Mouse (Mus musculus): ENCODE results near the gene Gse1. TPM values are rescaled to one million over a fixed set of nuclear protein-coding genes. Genes with fewer than 3 reads are reported as not detected.

The Gse1 gene
- polyA plus RNA-seq, 1 experiment from 2014 or later = 15.4 TPM

- H3K27ac ChIP-seq (replicated peaks) = peak overlapping the region; percentile 75; the same call in 1 of the 2 replicates
- no peak overlapping the region for H3K4me3 ChIP-seq
- peaks cover 34% of the 10 kb centered on the region for H3K4me1 ChIP-seq (replicated peaks)
- H3K36me3 ChIP-seq = no peaks in the 10 kb centered on the region
- H3K9me3 ChIP-seq = no peaks in the 10 kb centered on the region
- ATAC-seq (ENCODE audit: low FRiP score, low read depth) = peak; percentile 27; the same call in 1 of the 2 replicates
- WGBS = 5% methylated on average over 9 of the region's 9 CpGs
- no peak overlapping the region for H3K9ac ChIP-seq
- peak overlapping the region; percentile 14; the same call in 1 of the 2 replicates for H3K4me2 ChIP-seq
- H3K27me3 ChIP-seq = no peaks in the 10 kb centered on the region
These were observed 107.8 kb downstream of the Gse1 start for GRCm38 (mm10) chr8:120336087-120336380.

GRCm38 (mm10) chr8:120336909-120337555 is 108.8 kb downstream of the Gse1 start:
- no peak overlapping the region for H3K4me3 ChIP-seq
- H3K27me3 ChIP-seq = no peaks in the 10 kb centered on the region
- H3K36me3 ChIP-seq = no peaks in the 10 kb centered on the region
- ATAC-seq (ENCODE audit: low FRiP score, low read depth) = no peak
- H3K4me2 ChIP-seq = no peak overlapping the region
- 51% methylated on average over 5 of the region's 5 CpGs for WGBS
- H3K27ac ChIP-seq (replicated peaks) = no peak overlapping the region
- no peak overlapping the region for H3K9ac ChIP-seq
- H3K4me1 ChIP-seq (replicated peaks) = peaks cover 34% of the 10 kb centered on the region
- no peaks in the 10 kb centered on the region for H3K9me3 ChIP-seq

GRCm38 (mm10) chr8:120337627-120338026 is 109.4 kb downstream of the Gse1 start:
- H3K4me1 ChIP-seq (replicated peaks) = peaks cover 39% of the 10 kb centered on the region
- no peaks in the 10 kb centered on the region for H3K27me3 ChIP-seq
- no peak overlapping the region for H3K9ac ChIP-seq
- H3K27ac ChIP-seq (replicated peaks) = no peak overlapping the region
- no peaks in the 10 kb centered on the region for H3K36me3 ChIP-seq
- no peak overlapping the region for H3K4me3 ChIP-seq
- no peaks in the 10 kb centered on the region for H3K9me3 ChIP-seq
- no peak overlapping the region for H3K4me2 ChIP-seq
- no peak for ATAC-seq (ENCODE audit: low FRiP score, low read depth)
- WGBS = 24% methylated on average over 5 of the region's 5 CpGs

GRCm38 (mm10) chr8:120338678-120339077 is 110.4 kb downstream of the Gse1 start:
- no peak for ATAC-seq (ENCODE audit: low FRiP score, low read depth)
- WGBS = 95% methylated on average over 7 of the region's 7 CpGs
- H3K36me3 ChIP-seq = no peaks in the 10 kb centered on the region
- no peak overlapping the region for H3K9ac ChIP-seq
- no peaks in the 10 kb centered on the region for H3K9me3 ChIP-seq
- no peaks in the 10 kb centered on the region for H3K27me3 ChIP-seq
- H3K4me1 ChIP-seq (replicated peaks) = peaks cover 50% of the 10 kb centered on the region
- no peak overlapping the region for H3K4me3 ChIP-seq
- no peak overlapping the region for H3K27ac ChIP-seq (replicated peaks)
- H3K4me2 ChIP-seq = no peak overlapping the region

GRCm38 (mm10) chr8:120339743-120340142 is 111.5 kb downstream of the Gse1 start:
- Histone ChIP-seq H3K4me3 (no peak overlapping the region), H3K36me3 (no peaks in the 10 kb centered on the region), H3K9ac (no peak overlapping the region), H3K27me3 (no peaks in the 10 kb centered on the region), H3K4me1 (replicated peaks) (peaks cover 55% of the 10 kb centered on the region), H3K4me2 (no peak overlapping the region), H3K27ac (replicated peaks) (no peak overlapping the region), H3K9me3 (no peaks in the 10 kb centered on the region)
- 31% methylated on average over 7 of the region's 8 CpGs for WGBS
- ATAC-seq (ENCODE audit: low FRiP score, low read depth) = no peak

GRCm38 (mm10) chr8:120341124-120341523 is 112.9 kb downstream of the Gse1 start:
- no peak overlapping the region for H3K4me2 ChIP-seq
- no peaks in the 10 kb centered on the region for H3K36me3 ChIP-seq
- 56% methylated on average over 10 of the region's 10 CpGs for WGBS
- H3K9me3 ChIP-seq = no peaks in the 10 kb centered on the region
- H3K27me3 ChIP-seq = no peaks in the 10 kb centered on the region; the same call in 1 of the 2 replicates
- ATAC-seq (ENCODE audit: low FRiP score, low read depth) = no peak
- no peak overlapping the region for H3K4me3 ChIP-seq
- H3K27ac ChIP-seq (replicated peaks) = no peak overlapping the region
- H3K9ac ChIP-seq = no peak overlapping the region
- peaks cover 53% of the 10 kb centered on the region for H3K4me1 ChIP-seq (replicated peaks)

GRCm38 (mm10) chr8:120342847-120343548 is 114.7 kb downstream of the Gse1 start:
- ATAC-seq (ENCODE audit: low FRiP score, low read depth) = no peak
- no peaks in the 10 kb centered on the region for H3K9me3 ChIP-seq
- peak overlapping the region; percentile 10; the same call in 1 of the 2 replicates for H3K27ac ChIP-seq (replicated peaks)
- no peaks in the 10 kb centered on the region; the same call in 1 of the 2 replicates for H3K27me3 ChIP-seq
- no peak overlapping the region for H3K9ac ChIP-seq
- no peak overlapping the region for H3K4me2 ChIP-seq
- H3K36me3 ChIP-seq = no peaks in the 10 kb centered on the region
- H3K4me3 ChIP-seq = no peak overlapping the region
- peaks cover 66% of the 10 kb centered on the region for H3K4me1 ChIP-seq (replicated peaks)
- WGBS = 35% methylated on average over 7 of the region's 7 CpGs

GRCm38 (mm10) chr8:120343582-120343981 is 115.3 kb downstream of the Gse1 start:
- Histone ChIP-seq H3K4me3 (no peak overlapping the region), H3K9ac (no peak overlapping the region), H3K4me2 (no peak overlapping the region), H3K27ac (replicated peaks) (peak overlapping the region; percentile 10; the same call in 1 of the 2 replicates), H3K36me3 (no peaks in the 10 kb centered on the region), H3K9me3 (no peaks in the 10 kb centered on the region), H3K27me3 (no peaks in the 10 kb centered on the region; the same call in 1 of the 2 replicates), H3K4me1 (replicated peaks) (peaks cover 72% of the 10 kb centered on the region)
- 23% methylated on average over 12 of the region's 12 CpGs for WGBS
- ATAC-seq (ENCODE audit: low FRiP score, low read depth) = no peak

GRCm38 (mm10) chr8:120344166-120344565 is 115.9 kb downstream of the Gse1 start:
- WGBS = 20% methylated on average over 4 of the region's 4 CpGs
- Histone ChIP-seq H3K27ac (replicated peaks) (peak overlapping the region; percentile 66), H3K4me2 (no peak overlapping the region), H3K4me1 (replicated peaks) (peaks cover 78% of the 10 kb centered on the region), H3K27me3 (no peaks in the 10 kb centered on the region; the same call in 1 of the 2 replicates), H3K36me3 (no peaks in the 10 kb centered on the region), H3K9me3 (no peaks in the 10 kb centered on the region), H3K4me3 (no peak overlapping the region), H3K9ac (no peak overlapping the region)
- no peak for ATAC-seq (ENCODE audit: low FRiP score, low read depth)

- Histone ChIP-seq H3K9ac (0 out of 2 replicates have a peak overlapping the region, but pooled peaks have one; percentile 10), H3K4me3 (no peak overlapping the region), H3K4me2 (no peak overlapping the region), H3K36me3 (no peaks in the 10 kb centered on the region), H3K27ac (replicated peaks) (peak overlapping the region; percentile 66), H3K4me1 (replicated peaks) (peaks cover 79% of the 10 kb centered on the region), H3K9me3 (no peaks in the 10 kb centered on the region), H3K27me3 (no peaks in the 10 kb centered on the region; the same call in 1 of the 2 replicates)
- WGBS = 18% methylated on average over 13 of the region's 13 CpGs
- no peak for ATAC-seq (ENCODE audit: low FRiP score, low read depth)
These were observed 116.3 kb downstream of the Gse1 start for GRCm38 (mm10) chr8:120344583-120344982.

GRCm38 (mm10) chr8:120347734-120348341 is 119.6 kb downstream of the Gse1 start:
- Histone ChIP-seq H3K4me3 (no peak overlapping the region), H3K9ac (0 out of 2 replicates have a peak overlapping the region, but pooled peaks have one; percentile 13), H3K36me3 (no peaks in the 10 kb centered on the region), H3K27ac (replicated peaks) (peak overlapping the region; percentile 79), H3K4me1 (replicated peaks) (peaks cover 81% of the 10 kb centered on the region), H3K9me3 (no peaks in the 10 kb centered on the region), H3K27me3 (no peaks in the 10 kb centered on the region; the same call in 1 of the 2 replicates), H3K4me2 (peak overlapping the region; percentile 14)
- peak; percentile 56 for ATAC-seq (ENCODE audit: low FRiP score, low read depth)
- WGBS = 26% methylated on average over 21 of the region's 21 CpGs

GRCm38 (mm10) chr8:120348922-120349321 is 120.7 kb downstream of the Gse1 start:
- Histone ChIP-seq H3K27ac (replicated peaks) (0 out of 2 replicates have a peak overlapping the region, but pooled peaks have one; percentile 20), H3K27me3 (no peaks in the 10 kb centered on the region; the same call in 1 of the 2 replicates), H3K36me3 (no peaks in the 10 kb centered on the region), H3K9ac (no peak overlapping the region), H3K4me3 (no peak overlapping the region), H3K9me3 (no peaks in the 10 kb centered on the region), H3K4me1 (replicated peaks) (peaks cover 81% of the 10 kb centered on the region), H3K4me2 (no peak overlapping the region)
- 10% methylated on average over 11 of the region's 11 CpGs for WGBS
- no peak for ATAC-seq (ENCODE audit: low FRiP score, low read depth)
